Mouse (Mus musculus) MEL (cell line): ENCODE measurements around the gene Wasl. TPM values are rescaled to one million over a fixed set of nuclear protein-coding genes. Genes with fewer than 3 reads are reported as not detected.

Source experiments
- DNase-seq: peaks from one replicate; pipeline ENCODE4 v3.0.0; 2011; ENCODE audit warnings: low read depth, low spot score
- H3K27ac ChIP-seq: 2 replicates; pipeline ENCODE4 v1.5.1; 2012; ENCODE audit warnings: low read depth, mild to moderate bottlenecking, control low read depth, low read length, moderate library complexity; ENCODE audit not compliant: control insufficient read depth
- H3K27me3 ChIP-seq, 2 experiments: fragments of 150-350 bp in 1 of 2; sonication (generic) in 1 of 2; 2 replicates each; pipeline ENCODE4 v1.6.1; 2012; ENCODE audit warnings: low read length in 2 of 2, mild to moderate bottlenecking in 2 of 2, improper control_type of control experiment in 1 of 2, moderate library complexity in 1 of 2; ENCODE audit not compliant: insufficient read depth in 2 of 2, control insufficient read depth in 1 of 2
- H3K36me3 ChIP-seq, 2 experiments: 2 replicates each; pipeline ENCODE4 v1.6.1; 2012 to 2014; ENCODE audit warnings: low read length in 2 of 2, improper control_type of control experiment in 1 of 2, inconsistent platforms in 1 of 2, mild to moderate bottlenecking in 1 of 2; ENCODE audit not compliant: insufficient read depth in 2 of 2, control insufficient read depth in 1 of 2
- H3K4me1 ChIP-seq, 2 experiments: fragments of 150-350 bp in 1 of 2; sonication (generic) in 1 of 2; 2 replicates each; pipeline ENCODE4 v1.6.1; 2012; ENCODE audit warnings: low read length in 2 of 2, improper control_type of control experiment in 1 of 2, mild to moderate bottlenecking in 1 of 2; ENCODE audit not compliant: insufficient read depth in 2 of 2, control insufficient read depth in 1 of 2
- H3K4me3 ChIP-seq, 2 experiments: fragments of 150-350 bp in 1 of 2; sonication (generic) in 1 of 2; 2 replicates each; pipeline ENCODE4 v1.5.1; 2012; ENCODE audit warnings: low read depth in 2 of 2, low read length in 2 of 2, mild to moderate bottlenecking in 2 of 2, moderate library complexity in 2 of 2, control low read depth in 1 of 2, improper control_type of control experiment in 1 of 2; ENCODE audit not compliant: control insufficient read depth in 1 of 2, insufficient read depth in 1 of 2
- H3K79me2 ChIP-seq: 2 replicates; pipeline ENCODE4 v1.6.1; 2012; ENCODE audit warnings: mild to moderate bottlenecking, low read length, moderate library complexity; ENCODE audit not compliant: control insufficient read depth, poor library complexity, insufficient read depth
- H3K9ac ChIP-seq: 2 replicates; pipeline ENCODE4 v1.6.1; 2012; ENCODE audit warnings: low read depth, mild to moderate bottlenecking, control low read depth, low read length, moderate library complexity; ENCODE audit not compliant: control insufficient read depth, poor library complexity, severe bottlenecking
- H3K9me3 ChIP-seq: fragments of 150-350 bp; sonication (generic); replicated peaks from 2 replicates; pipeline ENCODE4 v1.6.1; 2012; ENCODE audit warnings: mild to moderate bottlenecking, low read length, improper control_type of control experiment, moderate library complexity; ENCODE audit not compliant: insufficient read depth
- BHLHE40 ChIP-seq: IDR thresholded peaks from 2 replicates; pipeline ENCODE4 v1.6.1; 2012; ENCODE audit warnings: low read depth, mild to moderate bottlenecking, inconsistent platforms, low read length, improper control_type of control experiment, borderline replicate concordance
- CHD1 ChIP-seq: IDR thresholded peaks from 2 replicates; pipeline ENCODE4 v1.6.1; 2012; ENCODE audit warnings: low read depth, mild to moderate bottlenecking, inconsistent platforms, low read length, improper control_type of control experiment
- EP300 ChIP-seq, 2 experiments: IDR thresholded peaks; 2 replicates each; pipeline ENCODE4 v1.6.1; 2011; ENCODE audit warnings: improper control_type of control experiment in 2 of 2, low read length in 2 of 2, low read depth in 1 of 2, mild to moderate bottlenecking in 1 of 2
- HCFC1 ChIP-seq: IDR thresholded peaks from 2 replicates; pipeline ENCODE4 v1.6.1; 2012; ENCODE audit warnings: low read depth, mild to moderate bottlenecking, inconsistent platforms, low read length, improper control_type of control experiment, moderate library complexity
- JUND ChIP-seq: IDR thresholded peaks from 2 replicates; pipeline ENCODE4 v1.6.1; 2011; ENCODE audit warnings: low read depth, mild to moderate bottlenecking, improper control_type of control experiment, low read length
- MEF2A ChIP-seq: IDR thresholded peaks from 2 replicates; pipeline ENCODE4 v1.6.1; 2014; ENCODE audit warnings: low read depth, mild to moderate bottlenecking, inconsistent platforms, low read length, improper control_type of control experiment; ENCODE audit not compliant: poor library complexity, insufficient replicate concordance, severe bottlenecking; ENCODE audit errors: extremely low read depth
- NELFE ChIP-seq: IDR thresholded peaks from 2 replicates; pipeline ENCODE4 v1.6.1; 2011; ENCODE audit warnings: low read depth, low read length, improper control_type of control experiment
- SIN3A ChIP-seq: IDR thresholded peaks from 2 replicates; pipeline ENCODE4 v1.6.1; 2012; ENCODE audit warnings: low read length, improper control_type of control experiment, inconsistent platforms
- ZC3H11A ChIP-seq: IDR thresholded peaks from 2 replicates; pipeline ENCODE4 v1.6.1; 2012; ENCODE audit warnings: low read depth, mild to moderate bottlenecking, inconsistent platforms, low read length, improper control_type of control experiment
- ZMIZ1 ChIP-seq: IDR thresholded peaks from 2 replicates; pipeline ENCODE4 v1.6.1; 2012; ENCODE audit warnings: low read depth, mild to moderate bottlenecking, inconsistent platforms, low read length, improper control_type of control experiment, moderate library complexity
- polyA plus RNA-seq, 2 experiments: library from polyadenylated mRNA; stranded (reverse) in 1 of 2; unstranded in 1 of 2; fragments of >175 nt in 1 of 2; fragments of >200 nt in 1 of 2; gene quantifications; 2 replicates each; pipeline versions ENCODE4 v1.2.1 to v1.2.4; 2012; ENCODE audit warnings: low replicate concordance in 2 of 2, low read depth in 1 of 2; ENCODE audit not compliant: insufficient read length in 2 of 2, insufficient read depth in 1 of 2, missing spikeins in 1 of 2
- total RNA-seq: library from RNA; depleted of rRNA; stranded (reverse); fragments of 300-350 nt; gene quantifications from 2 replicates; pipeline ENCODE4 v1.2.3, GENCODE M21; 2012; rRNA removed

Wasl gene
- total and polyA plus RNA-seq, 3 experiments: 4.3 to 33.3 (median 9.5) TPM

- no peaks in the 10 kb centered on the region for H3K9me3 ChIP-seq
- H3K4me1 ChIP-seq: no peaks in the 10 kb centered on the region
- no peak overlapping the region for H3K9ac ChIP-seq
- H3K27ac ChIP-seq: no peak overlapping the region
- no peaks in the 10 kb centered on the region for H3K79me2 ChIP-seq
- no peak for DNase-seq
- H3K36me3 ChIP-seq: no peaks in the 10 kb centered on the region
- peaks cover 0 to 1% of the 10 kb centered on the region in 2 experiments; a peak in 1 of 4 replicates for H3K27me3 ChIP-seq
- no peak overlapping the region for H3K4me3 ChIP-seq
- no peak for TF ChIP-seq ZC3H11A
- TF ChIP-seq EP300 (IDR thresholded peaks at IDR 0.05; ENCODE audit: low read depth in 1 of 2, low read length in 2 of 2): no peak
- no peak for TF ChIP-seq HCFC1
- TF ChIP-seq ZMIZ1: no peak
- TF ChIP-seq BHLHE40: no peak
- TF ChIP-seq CHD1: no peak
- TF ChIP-seq MEF2A: no peak
- TF ChIP-seq JUND: no peak
- no peak for TF ChIP-seq NELFE
- no peak for TF ChIP-seq SIN3A
Observed at GRCm38 (mm10) chr6:24564081-24564480, 100.7 kb downstream of the Wasl start.

Other genes starting within 250 kb of the Wasl start
- not detected in 2 replicates for gene Iqub, start 149.9 kb downstream of the Wasl start, total RNA-seq
- not detected for gene Iqub, start 149.9 kb downstream of the Wasl start, polyA plus RNA-seq
- 187 and 225 TPM in 2 replicates for gene Ndufa5, start 137.0 kb downstream of the Wasl start, total RNA-seq
- gene Ndufa5, start 137.0 kb downstream of the Wasl start, polyA plus RNA-seq: 100 to 1,000 TPM in 1 of 2 experiments, not detected in 1; 235 TPM
- not detected in 2 replicates for gene Asb15, start 136.9 kb downstream of the Wasl start, total RNA-seq
- not detected for gene Asb15, start 136.9 kb downstream of the Wasl start, polyA plus RNA-seq
- gene Lmod2, start 67.2 kb downstream of the Wasl start, total RNA-seq: not detected in 2 replicates
- gene Lmod2, start 67.2 kb downstream of the Wasl start, polyA plus RNA-seq: not detected
- not detected in 2 replicates for gene Hyal6, start 68.2 kb upstream of the Wasl start, total RNA-seq
- gene Hyal6, start 68.2 kb upstream of the Wasl start, polyA plus RNA-seq: not detected
- not detected in 2 replicates for gene Hyal4, start 83.3 kb upstream of the Wasl start, total RNA-seq
- gene Hyal4, start 83.3 kb upstream of the Wasl start, polyA plus RNA-seq: not detected
- not detected in 2 replicates for gene Spam1, start 126.2 kb upstream of the Wasl start, total RNA-seq
- gene Spam1, start 126.2 kb upstream of the Wasl start, polyA plus RNA-seq: not detected
- not detected in 2 replicates for gene Hyal5, start 193.0 kb upstream of the Wasl start, total RNA-seq
- not detected for gene Hyal5, start 193.0 kb upstream of the Wasl start, polyA plus RNA-seq